Mouse (Mus musculus) stomach, postnatal 0 days (tissue): ENCODE measurements around the gene Rhbdl1. TPM values are rescaled to one million over a fixed set of nuclear protein-coding genes. Genes with fewer than 3 reads are reported as not detected.

Experiments used
- ATAC-seq: fragments of 200-750 bp; cut with Nextera tagmentation; 2 replicates; pipeline ENCODE4 v1.8.0; 2017; ENCODE audit not compliant: low FRiP score, low TSS enrichment
- DNase-seq: peaks from one replicate; pipeline ENCODE4 v3.0.0-alpha.2; 2016; ENCODE audit warnings: low spot score
- H3K27ac ChIP-seq: fragments of 300-500 bp; sonication (generic); replicated peaks from 2 replicates; pipeline ENCODE4 v1.5.1; 2014; ENCODE audit warnings: mild to moderate bottlenecking, control low read depth
- H3K27me3 ChIP-seq: fragments of 300-500 bp; sonication (generic); 2 replicates; pipeline ENCODE4 v1.6.1; 2014; ENCODE audit warnings: low read length; ENCODE audit not compliant: control insufficient read depth, insufficient read depth
- H3K36me3 ChIP-seq: fragments of 300-500 bp; sonication (generic); 2 replicates; pipeline ENCODE4 v1.6.1; 2014; ENCODE audit warnings: low read length, mixed read lengths; ENCODE audit not compliant: control insufficient read depth, insufficient read depth
- H3K4me1 ChIP-seq: fragments of 300-500 bp; sonication (generic); replicated peaks from 2 replicates; pipeline ENCODE4 v1.6.1; 2014; ENCODE audit warnings: antibody characterized with exemption; ENCODE audit not compliant: control insufficient read depth, insufficient read depth
- H3K4me2 ChIP-seq: fragments of 300-500 bp; sonication (generic); replicated peaks from 2 replicates; pipeline ENCODE4 v1.6.1; 2014; ENCODE audit warnings: low read depth, mild to moderate bottlenecking, control low read depth, moderate library complexity
- H3K4me3 ChIP-seq: fragments of 300-500 bp; sonication (generic); 2 replicates; pipeline ENCODE4 v1.5.1; 2014; ENCODE audit warnings: low read depth, low read length, control low read depth
- H3K9ac ChIP-seq: fragments of 300-500 bp; sonication (generic); 2 replicates; pipeline ENCODE4 v1.6.1; 2014; ENCODE audit warnings: mild to moderate bottlenecking, low read length, control low read depth, mixed read lengths
- H3K9me3 ChIP-seq: fragments of 300-500 bp; sonication (generic); 2 replicates; pipeline ENCODE4 v1.6.1; 2016; ENCODE audit warnings: low read length; ENCODE audit not compliant: control insufficient read depth
- CTCF ChIP-seq: IDR thresholded peaks from 2 replicates; pipeline ENCODE4 v1.5.1; 2016; ENCODE audit warnings: antibody characterized with exemption, low read depth, mild to moderate bottlenecking, moderate library complexity
- EP300 ChIP-seq: optimal IDR thresholded peaks from 2 replicates; pipeline ENCODE3; 2016; ENCODE audit warnings: antibody characterized with exemption
- WGBS: fragments of 180-500 bp; shearing (Covaris S2); extraction: QIAGEN DNeasy Blood & Tissue Kit; methylation state at CpG from one replicate; pipeline ENCODE4 v1.1.7; 2014; 5-methylcytosine and 5-hydroxymethylcytosine counted together
- polyA plus RNA-seq: library from polyadenylated mRNA; unstranded; fragments of >200 nt; fragmentation: Nextera tagmentation; extraction: Ambion mirVana; gene quantifications from 2 replicates; pipeline ENCODE4 v1.2.1, GENCODE M21; 2015

Rhbdl1 gene
- polyA plus RNA-seq, 1 experiment from 2014 or later: 4.3 TPM

DNA sequence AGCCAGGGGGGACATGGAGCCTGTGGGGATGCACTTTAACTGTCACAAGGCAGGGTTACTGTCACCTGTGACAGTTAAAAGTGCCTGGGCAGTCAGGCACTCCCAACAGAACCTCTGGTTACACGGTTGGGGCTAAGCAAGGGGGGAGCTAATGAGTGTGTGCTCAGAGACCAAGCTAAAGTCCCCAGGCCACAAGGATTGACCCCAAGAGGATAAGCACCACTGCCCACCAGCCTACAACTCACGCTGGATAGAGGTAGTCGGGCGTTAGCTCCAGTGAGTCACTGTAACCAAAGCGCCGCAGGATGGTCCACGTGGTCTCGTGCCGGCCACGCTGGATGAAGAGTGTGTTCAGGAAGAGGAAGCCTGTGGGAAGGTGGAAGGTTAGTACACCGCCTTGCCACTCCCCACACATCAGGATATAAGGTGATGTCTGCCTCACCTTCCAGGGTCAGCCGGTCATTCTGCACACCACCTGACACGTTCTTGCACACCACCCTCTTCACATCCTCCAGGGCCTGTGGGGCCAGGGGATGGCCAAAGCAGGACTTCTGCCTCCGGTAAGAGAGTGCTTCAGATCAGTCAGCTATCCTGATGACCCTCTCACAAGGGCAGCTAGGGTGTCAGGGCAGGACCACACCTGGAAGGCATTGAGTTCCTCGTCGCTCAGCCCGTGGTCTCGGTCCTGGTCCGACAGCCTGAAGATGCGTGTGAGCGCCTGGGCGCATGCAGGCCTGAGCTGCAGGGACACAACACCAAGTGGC lies 4.2 kb upstream of the Rhbdl1 start, which contains the start of gene Gm20683:
TSS of gene Gm20683 (minus strand) at position 647 of the 764 bp plus-strand sequence.
- H3K27me3 ChIP-seq: no peaks in the 10 kb centered on the region
- TF ChIP-seq CTCF (no peak), EP300 (no peak)
- H3K4me2 ChIP-seq: no peak within 1 kb of the TSS
- ATAC-seq (no peak), DNase-seq (no peak)
- H3K9ac ChIP-seq: no peak within 1 kb of the TSS
- no peak within 1 kb of the TSS for H3K4me3 ChIP-seq
- H3K27ac ChIP-seq: no peak within 1 kb of the TSS
- H3K36me3 ChIP-seq: peaks cover 33% of the 10 kb centered on the region
- H3K4me1 ChIP-seq: peaks cover 8% of the 10 kb centered on the region
- WGBS: 93% methylated on average over 22 of the region's 22 CpGs
- no peaks in the 10 kb centered on the region for H3K9me3 ChIP-seq

DNA sequence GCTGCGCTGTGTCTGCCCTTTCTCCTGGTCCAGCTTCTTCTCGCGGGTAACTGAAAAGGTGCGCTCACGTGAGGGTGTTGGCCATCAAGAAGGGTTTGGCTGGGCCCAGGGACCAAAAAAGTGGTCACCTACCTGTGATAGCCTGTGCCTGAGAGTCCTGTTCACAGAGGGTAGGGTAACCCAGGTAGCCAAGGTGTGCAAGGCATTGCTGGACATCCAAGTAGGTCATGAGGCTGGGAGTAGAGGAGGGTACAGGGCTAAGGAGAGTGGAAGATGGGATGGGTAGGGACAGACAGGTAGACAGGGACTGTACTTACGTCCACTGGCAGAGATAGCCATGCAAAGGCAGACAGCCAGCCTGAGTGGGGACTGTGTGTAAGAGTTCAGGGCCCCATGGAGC lies 3.4 kb upstream of the Rhbdl1 start:
- no peak for ATAC-seq
- Histone ChIP-seq H3K4me3 (no peak overlapping the region), H3K27me3 (no peaks in the 10 kb centered on the region), H3K4me1 (peaks cover 11% of the 10 kb centered on the region), H3K27ac (no peak overlapping the region), H3K9me3 (no peaks in the 10 kb centered on the region), H3K4me2 (no peak overlapping the region), H3K9ac (no peak overlapping the region), H3K36me3 (peaks cover 33% of the 10 kb centered on the region)
- 92% methylated on average over 6 of the region's 6 CpGs for WGBS
- DNase-seq: no peak
- TF ChIP-seq CTCF (no peak), EP300 (no peak)

DNA sequence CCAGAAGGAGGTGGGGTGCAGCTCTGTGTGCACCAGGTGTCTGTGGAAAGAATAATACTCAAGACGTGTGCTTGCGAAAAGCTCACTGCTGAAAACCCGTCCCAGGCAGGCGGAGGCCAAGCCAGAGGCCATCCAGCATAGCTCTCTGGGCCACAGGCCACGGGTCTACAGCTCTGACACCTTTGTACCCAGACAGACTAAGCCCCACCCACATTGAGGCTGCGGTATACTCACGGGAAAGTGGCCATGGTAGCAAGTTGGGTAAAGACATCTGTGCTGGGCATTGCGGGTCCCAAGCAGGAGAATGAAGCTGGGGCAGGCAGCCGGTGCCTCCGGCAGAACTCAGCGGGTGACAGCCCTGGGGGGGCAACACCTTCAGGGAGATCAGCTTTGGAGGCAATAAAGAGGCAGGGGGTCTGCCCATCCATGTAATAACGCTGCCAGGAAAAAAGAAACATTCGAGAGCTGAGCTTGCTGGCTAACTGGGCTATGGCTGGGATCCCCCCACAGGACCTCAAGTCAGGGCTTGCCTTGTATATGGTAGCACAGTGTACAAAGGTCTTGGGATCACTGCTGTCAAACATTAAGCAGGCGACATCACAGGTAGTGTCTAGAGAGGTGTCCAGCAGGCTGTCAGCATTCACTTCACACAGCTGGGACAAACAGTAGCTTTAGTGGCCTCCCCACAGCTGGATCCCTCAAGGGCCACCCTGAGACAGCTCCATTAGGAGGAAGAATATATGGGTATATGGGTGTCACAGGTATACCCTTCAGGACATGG lies 2.5 kb upstream of the Rhbdl1 start:
- WGBS: 79% methylated on average over 14 of the region's 14 CpGs
- peaks cover 15% of the 10 kb centered on the region for H3K4me1 ChIP-seq
- peaks cover 33% of the 10 kb centered on the region for H3K36me3 ChIP-seq
- peak overlapping the region; percentile 35; the same call in 1 of the 2 replicates for H3K27ac ChIP-seq
- DNase-seq: no peak
- H3K27me3 ChIP-seq: no peaks in the 10 kb centered on the region
- H3K9ac ChIP-seq: no peak overlapping the region
- H3K4me2 ChIP-seq: no peak overlapping the region
- no peak overlapping the region for H3K4me3 ChIP-seq
- ATAC-seq: no peak
- TF ChIP-seq EP300 (no peak), CTCF (no peak)
- no peaks in the 10 kb centered on the region for H3K9me3 ChIP-seq

DNA sequence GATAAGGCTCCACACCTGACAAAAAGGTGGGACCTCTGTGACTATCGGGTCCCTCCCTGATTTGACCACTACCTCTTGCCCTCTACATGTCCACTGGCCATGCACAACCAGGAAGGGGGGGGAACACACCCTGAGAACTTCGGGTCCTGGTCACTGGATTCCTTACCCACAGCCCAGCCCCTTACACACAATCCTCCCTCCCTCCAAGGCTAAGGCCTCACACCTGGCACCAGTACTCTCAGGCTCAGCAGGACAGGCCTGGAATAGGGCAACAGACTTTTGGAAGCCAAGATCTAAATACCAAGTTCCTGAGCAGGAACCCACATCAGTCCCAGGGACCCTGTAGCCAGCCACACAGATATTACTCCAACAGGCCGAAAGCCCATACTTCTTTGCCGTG lies 1.8 kb upstream of the Rhbdl1 start:
- no peaks in the 10 kb centered on the region for H3K9me3 ChIP-seq
- TF ChIP-seq CTCF: no peak
- TF ChIP-seq EP300: no peak
- peaks cover 33% of the 10 kb centered on the region for H3K36me3 ChIP-seq
- peak overlapping the region; percentile 35; the same call in 1 of the 2 replicates for H3K27ac ChIP-seq
- no peak overlapping the region for H3K4me3 ChIP-seq
- 78% methylated on average over 4 of the region's 4 CpGs for WGBS
- H3K4me2 ChIP-seq: no peak overlapping the region
- no peaks in the 10 kb centered on the region for H3K27me3 ChIP-seq
- no peak overlapping the region for H3K9ac ChIP-seq
- DNase-seq: no peak
- ATAC-seq: no peak
- H3K4me1 ChIP-seq: peaks cover 21% of the 10 kb centered on the region

DNA sequence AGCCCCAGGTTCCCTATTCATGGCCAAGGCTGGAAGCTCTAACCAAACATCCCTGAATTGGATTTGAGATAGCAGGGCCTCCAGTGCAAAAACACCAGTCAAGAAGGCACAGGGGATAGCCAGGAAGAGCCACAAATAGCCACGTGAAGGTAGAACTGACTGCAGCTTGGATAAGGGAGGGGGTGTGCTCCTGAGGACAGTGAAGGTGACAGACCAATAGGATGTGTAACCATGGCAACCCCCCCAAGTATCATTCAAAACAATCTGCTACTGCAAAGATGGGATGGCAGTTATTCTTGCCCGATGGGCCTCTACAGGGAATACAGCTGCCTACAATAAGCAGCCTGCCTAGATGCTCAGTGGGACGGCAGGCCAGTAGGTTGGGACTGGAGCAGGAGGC lies 438 bp upstream of the Rhbdl1 start:
- Histone ChIP-seq H3K27ac (peak overlapping the region; percentile 58), H3K4me1 (peaks cover 21% of the 10 kb centered on the region), H3K9ac (peak overlapping the region; percentile 60; the same call in 1 of the 2 replicates), H3K36me3 (peaks cover 33% of the 10 kb centered on the region), H3K4me2 (no peak overlapping the region), H3K9me3 (no peaks in the 10 kb centered on the region), H3K4me3 (no peak overlapping the region), H3K27me3 (no peaks in the 10 kb centered on the region)
- DNase-seq (no peak), ATAC-seq (no peak)
- 46% methylated on average over 3 of the region's 3 CpGs for whole genome bisulfite sequencing
- no peak for TF ChIP-seq EP300
- no peak for TF ChIP-seq CTCF
